Mouse (Mus musculus): Measurements from ENCODE around the gene Adgrl3.

DNA sequence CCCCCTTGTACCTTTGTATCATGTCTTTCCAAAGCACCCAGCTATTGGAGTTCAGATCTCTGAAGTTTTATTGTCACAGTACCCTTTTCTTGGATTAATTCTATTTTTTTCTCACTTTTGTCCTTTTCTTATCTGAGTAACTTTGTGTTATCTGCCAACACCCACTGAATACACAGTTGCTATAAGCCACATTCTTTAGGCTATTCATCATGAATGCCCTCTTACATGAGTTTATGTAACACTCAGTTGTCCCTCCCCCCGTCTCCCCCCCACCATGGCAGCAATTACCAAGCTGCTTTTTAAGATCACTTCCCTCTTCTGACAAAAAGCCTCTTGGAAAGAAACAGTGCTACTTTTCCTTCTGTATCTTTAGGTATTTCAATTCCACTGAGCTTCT lies 655.0 kb downstream of the Adgrl3 start:
- TF ChIP-seq CTCF (IDR thresholded peaks at IDR 0.05; ENCODE audit: low read depth) (no peak), EP300 (IDR thresholded peaks at IDR 0.05; ENCODE audit: low read depth) (no peak)

All from heart, postnatal 0 days (tissue).